Mouse (Mus musculus) brain, embryonic 14.5 days (tissue): ENCODE data around the gene Hk1.

Experiments
- CTCF ChIP-seq: fragments of 200-500 bp; IDR thresholded peaks from 2 replicates; pipeline ENCODE4 v1.5.1; 2012; ENCODE audit warnings: inconsistent platforms, mild to moderate bottlenecking, moderate library complexity, borderline replicate concordance; ENCODE audit not compliant: insufficient read depth, insufficient read length; ENCODE audit errors: extremely low read depth
- POLR2A ChIP-seq: fragments of 200-500 bp; IDR thresholded peaks from 2 replicates; pipeline ENCODE4 v1.6.1; 2012; ENCODE audit warnings: mild to moderate bottlenecking, inconsistent platforms, borderline replicate concordance; ENCODE audit not compliant: poor library complexity, insufficient read depth, insufficient read length, severe bottlenecking; ENCODE audit errors: extremely low read depth

DNA sequence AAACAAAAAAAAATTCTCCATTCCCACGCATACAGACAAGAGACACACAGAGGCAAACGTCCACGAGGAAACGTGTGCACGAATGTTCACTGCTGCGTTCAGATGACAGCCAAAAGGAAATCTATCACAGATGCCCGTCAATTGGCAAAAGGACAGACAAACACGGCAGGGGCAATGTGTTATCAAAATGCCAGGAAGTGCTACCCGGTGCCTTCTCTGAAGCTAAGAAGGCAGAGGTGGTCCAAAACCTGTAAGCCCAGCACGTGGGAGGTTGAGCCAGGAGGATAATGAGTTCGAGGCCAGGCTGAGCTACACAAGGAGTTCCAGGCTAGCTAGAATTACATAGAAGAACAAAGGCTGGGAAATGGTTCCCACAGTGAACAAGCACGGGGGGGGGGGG lies 47.9 kb downstream of the Hk1 start:
- no peak for TF ChIP-seq CTCF
- no peak for TF ChIP-seq POLR2A
